Mouse (Mus musculus) gastrocnemius, postnatal 4 days (tissue): Measurements from ENCODE around the gene Ubac2. TPM values are rescaled to one million over a fixed set of nuclear protein-coding genes. Genes with fewer than 3 reads are reported as not detected.

ENCODE experiments used
- DNase-seq, 2 experiments: peaks; one replicate each; pipeline ENCODE4 v3.0.0; 2021 to 2022; ENCODE audit warnings: low spot score in 2 of 2, mixed read lengths in 2 of 2
- total RNA-seq, 2 experiments: library from RNA; stranded (reverse); gene quantifications; 2 replicates each; pipeline ENCODE4 v1.2.3; 2021

Ubac2 gene
- total RNA-seq, 2 experiments from 2014 or later, result 28.4 to 30.6 TPM

DNA sequence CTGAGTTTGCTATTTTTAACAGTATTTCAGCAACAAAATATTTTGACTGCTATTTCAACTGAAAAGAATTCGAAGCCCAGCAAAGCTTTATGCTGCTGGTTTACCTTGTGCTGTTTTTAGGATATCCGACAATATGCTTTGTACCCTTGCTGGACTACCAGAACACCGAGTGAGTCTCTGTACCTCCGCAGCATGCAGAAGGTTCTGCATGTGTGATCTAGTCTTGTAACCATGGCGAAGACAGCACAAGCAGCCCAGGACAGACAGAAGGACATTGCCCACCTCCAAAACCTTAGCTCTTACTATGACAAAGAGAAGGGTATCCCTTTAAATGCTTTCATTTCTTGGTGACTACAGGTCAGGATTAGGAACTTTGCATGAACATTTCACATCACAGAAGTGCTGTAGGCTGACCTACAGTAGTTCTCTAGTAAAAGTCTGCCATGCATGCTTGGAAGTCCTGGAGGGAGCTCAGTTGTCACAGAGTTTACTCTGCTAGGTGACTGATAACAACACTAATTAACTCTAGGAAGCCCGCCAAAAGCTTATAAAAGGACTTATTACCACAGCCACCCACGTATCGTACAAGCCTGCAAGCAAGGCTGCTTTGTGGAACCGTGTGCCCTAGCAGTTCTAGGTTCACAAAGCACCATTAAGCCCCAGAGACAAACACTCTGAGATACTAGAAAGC lies 85.0 kb downstream of the Ubac2 start:
- no peak for DNase-seq

DNA sequence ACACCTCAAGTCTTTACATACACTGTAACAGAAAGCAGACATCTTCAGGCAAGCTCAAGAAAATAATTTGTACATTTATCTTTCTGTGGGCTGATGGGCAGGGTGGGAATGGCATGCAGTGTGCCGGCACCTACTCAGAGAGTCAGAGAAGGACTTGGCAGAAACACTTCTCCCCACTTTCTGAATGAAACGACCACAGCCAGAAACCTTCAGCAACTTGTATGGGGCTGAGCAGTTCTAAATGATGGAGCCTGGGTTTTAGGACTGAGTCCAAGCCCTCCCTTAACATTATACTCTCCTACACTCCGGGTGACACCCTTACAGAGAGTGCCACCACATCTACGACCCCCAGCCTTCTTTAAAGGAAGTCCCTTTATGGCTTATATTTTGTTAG lies 85.5 kb downstream of the Ubac2 start:
- DNase-seq, result no peak

DNA sequence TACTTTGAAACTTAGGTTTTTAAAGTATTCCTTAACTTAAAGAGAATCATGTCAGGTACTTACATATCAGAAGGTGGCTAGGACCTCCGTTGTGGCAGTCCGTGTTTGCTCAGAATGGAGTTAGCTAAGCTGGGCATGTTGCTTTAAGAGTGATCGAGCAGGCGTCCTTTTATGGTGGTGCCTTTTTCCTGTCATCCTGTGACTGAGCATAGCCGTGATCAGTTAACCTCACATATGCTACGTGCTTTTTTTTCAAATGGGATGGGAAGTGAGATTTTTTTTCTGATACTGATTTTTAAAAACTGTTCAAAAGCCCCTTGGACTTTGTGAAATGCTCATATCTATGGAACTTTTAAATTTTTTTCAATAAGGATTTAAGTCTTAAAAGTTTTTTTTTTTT lies 86.6 kb downstream of the Ubac2 start, which contains the start of gene Gpr183:
Gene Gpr183 (minus strand): TSS at position 206 of the 400 bp plus-strand sequence.
- no peak for DNase-seq

DNA sequence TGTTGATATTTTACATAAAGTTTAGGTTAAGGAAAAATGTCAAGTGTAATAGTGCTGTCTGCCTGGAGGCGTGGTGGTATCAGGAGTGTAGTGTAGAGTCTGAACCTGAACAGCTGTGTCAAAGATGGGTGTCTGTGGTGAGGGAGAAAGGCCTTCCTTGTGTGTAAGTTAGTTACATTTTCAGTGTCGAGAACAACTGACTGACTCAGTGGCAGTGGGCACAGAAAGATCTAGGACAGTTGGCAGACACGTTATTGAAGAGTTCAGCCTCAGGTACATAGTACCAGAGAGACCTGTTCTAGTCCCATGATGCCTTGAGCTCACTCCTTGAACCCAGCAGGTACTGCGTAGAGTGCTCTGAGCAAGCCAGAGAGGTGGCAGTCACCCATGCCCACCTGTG lies 87.0 kb downstream of the Ubac2 start:
- DNase-seq, result no peak

DNA sequence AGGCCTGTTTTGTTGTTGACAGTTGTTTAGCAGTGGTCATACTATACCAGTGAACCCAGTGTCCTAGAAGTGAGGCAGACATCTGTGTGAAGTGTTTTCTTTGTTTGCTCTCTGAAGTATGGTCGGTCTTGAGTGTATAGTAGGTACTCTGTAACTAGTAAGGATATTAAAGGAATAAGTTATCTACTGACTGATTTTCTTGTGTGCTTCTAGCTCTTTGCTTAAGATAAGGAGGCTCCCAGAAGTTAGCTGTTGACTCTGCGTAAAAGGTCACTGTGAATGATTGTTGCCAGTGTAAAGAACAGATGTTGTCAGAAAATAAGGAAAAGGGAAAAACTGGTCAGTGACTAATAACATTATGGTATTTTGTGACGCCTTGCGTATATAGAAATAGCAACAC lies 88.7 kb downstream of the Ubac2 start:
- DNase-seq, result no peak

DNA sequence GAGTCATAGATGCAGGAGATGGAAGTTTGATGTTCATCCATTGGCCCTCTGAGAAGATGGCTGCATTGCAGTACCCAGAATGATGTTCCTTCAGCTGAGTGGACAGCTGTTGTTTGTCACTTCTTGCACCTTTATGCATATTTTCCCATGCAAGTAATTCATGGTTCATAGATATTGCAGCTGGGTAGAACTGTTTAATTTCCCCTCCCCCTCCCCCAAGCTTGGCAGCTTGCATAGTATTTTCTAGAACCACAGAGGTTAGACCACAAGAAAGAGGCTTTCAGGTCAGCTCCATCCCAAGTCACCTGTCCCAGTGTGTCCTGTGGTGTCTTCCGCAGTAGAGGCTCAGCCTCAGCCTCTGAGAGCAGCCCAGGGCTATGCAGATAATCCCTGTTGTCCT lies 92.0 kb downstream of the Ubac2 start:
- DNase-seq, result no peak

DNA sequence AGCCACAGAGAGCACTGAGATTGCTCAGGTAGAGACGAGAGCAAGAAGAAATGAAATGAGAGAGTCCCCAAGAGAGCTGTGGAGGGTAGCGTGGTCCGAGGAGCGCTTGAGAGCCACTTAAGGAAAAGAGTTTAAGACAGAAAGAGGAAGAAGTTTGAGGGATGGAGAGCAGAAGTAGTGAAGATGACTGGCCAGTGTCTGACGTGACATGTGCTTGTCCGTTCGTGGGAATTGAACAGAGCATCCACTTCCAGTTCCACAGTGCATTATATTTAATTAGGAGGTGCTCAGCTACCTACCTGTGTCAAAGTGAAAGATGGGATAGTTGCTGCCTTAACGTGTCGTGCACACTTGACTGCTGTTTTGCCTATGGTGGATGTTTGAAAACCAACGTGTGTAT lies 94.7 kb downstream of the Ubac2 start:
- no peak for DNase-seq

DNA sequence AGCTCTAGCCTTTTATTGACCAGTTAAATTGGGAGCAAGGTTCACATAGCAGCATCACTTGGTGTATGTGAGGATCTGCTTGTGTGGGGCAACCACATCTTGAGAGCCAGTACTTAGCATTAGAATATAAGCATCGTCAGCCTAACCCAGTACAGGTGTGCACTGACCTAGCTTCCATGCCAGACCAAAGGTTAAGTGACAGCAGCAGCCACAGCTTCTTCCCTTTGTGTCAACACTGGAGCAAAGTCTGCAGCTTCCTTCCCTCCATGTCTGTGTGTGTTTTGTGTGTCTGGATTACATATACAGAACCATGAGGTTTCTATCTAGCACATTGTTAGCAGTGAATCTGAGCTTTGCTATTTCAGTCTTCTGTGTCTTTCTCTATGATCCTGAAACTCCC lies 103.1 kb downstream of the Ubac2 start:
- no peak for DNase-seq

DNA sequence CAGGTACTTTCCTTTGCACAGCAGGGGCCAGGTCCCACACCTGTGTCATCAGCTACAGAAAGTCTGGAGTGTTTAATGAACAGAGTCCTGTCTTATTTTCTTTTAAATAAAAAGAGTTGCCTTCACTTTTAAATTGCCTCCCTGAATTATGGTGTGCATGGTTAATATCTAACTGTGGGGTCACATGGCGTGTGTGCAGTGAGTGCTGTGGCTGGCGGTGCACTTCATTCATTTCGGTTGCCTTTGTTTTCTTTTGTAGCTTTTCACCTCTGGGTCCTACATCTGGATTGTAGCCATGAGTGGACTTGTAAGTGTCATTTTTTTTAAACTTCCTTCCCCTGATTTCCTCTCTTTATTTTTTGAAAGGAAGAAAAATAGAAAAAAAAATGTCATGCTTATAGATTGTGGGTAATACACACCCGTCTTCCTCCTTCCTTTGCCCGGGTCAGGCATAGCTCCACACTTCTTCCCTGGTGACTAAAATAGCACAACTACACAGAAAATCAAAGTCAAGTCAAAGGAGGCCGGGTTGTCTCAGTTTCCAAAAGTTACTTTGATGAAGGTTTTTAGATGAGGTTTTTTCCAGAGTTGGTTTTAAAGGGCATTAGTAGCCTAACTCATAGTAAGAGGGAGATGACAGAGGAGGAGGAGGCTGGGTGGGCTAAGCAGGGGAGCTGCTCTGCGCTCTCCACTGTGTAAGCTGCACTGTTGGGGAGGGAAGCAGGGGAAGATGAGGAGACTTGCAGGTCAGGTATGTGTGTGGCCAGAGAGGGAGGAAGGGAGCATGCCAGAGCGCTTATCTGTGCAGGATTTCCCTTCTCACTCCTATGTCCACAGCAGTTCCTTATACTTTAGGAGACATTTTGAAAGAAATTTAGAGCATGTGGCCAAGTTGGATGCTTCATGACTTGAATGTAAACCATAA lies 104.9 kb downstream of the Ubac2 start:
- no peak for DNase-seq

DNA sequence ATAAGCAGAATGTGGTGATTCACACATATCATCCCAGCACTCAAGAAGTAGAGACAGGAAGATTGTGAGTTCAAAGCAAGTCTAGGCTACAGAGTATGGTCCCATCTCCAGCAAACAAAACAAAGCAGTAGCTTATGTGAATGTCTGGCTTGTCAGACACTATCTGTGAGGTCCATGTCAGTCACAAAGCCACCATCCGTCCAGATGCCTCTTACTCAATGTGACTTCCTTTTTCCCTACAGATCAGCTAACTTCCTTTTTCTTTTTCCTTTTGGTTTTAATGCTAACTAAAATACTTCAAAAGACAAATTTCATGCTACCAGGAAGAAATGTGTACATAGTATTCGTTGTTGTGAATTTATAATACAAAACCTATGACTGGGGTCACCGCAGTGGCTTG lies 107.1 kb downstream of the Ubac2 start:
- DNase-seq, result no peak

DNA sequence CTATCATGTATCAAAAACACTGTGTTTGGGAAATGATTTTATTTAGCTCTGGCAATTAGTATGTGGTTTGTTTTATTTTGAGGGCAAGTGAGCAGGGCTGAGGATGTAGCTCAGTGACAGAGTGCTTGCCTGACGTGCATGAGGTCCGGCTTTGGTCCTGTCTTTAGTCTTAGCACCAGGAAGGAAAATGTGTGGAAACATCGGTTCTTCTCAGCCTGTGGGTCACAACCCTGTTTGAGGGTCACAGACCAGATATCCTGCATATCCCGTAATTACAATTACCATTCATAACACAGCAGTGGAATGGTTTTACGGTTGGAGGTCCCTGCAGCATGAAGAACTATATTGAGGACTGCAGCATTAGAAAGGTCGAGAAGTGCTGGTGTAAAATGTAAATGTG lies 107.6 kb downstream of the Ubac2 start:
- DNase-seq, result no peak

DNA sequence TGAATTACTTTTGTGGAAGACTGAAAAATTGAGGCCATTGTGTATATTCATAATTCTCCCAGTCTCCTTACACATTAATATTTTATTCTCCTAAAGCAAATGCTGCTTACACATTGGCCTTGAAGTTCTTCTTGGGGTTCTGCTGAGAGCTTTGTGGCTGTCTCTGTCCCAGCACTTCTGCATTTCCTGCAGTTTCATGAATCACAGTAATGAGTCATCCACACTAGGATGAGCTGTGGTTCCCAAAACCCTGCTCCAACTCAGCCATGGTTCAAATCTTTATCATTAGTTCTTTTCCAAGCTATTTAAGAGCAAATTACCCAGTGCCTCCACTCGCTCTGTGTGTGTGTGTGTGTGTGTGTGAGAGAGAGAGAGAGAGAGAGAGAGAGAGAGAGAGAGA lies 108.9 kb downstream of the Ubac2 start:
- DNase-seq, result no peak

DNA sequence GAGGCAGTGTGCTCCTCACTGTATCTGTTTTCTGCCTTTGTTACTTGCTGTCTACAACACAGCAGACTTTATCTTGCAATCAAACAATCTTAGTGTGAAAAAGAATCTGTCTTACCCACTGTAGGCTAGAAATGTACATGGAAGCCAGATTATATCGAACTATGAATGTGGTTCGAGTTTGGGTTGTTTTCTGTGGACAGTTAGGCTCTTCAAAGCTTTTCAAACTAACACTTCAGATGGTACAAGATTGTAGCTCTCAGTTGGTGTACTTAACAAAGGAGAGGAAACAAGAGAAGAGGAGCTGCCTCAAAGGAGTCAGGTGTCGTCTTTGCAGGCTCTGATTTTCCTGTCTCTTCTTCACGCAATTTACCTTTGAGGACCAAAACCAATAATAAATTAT lies 109.3 kb downstream of the Ubac2 start:
- DNase-seq, result no peak

DNA sequence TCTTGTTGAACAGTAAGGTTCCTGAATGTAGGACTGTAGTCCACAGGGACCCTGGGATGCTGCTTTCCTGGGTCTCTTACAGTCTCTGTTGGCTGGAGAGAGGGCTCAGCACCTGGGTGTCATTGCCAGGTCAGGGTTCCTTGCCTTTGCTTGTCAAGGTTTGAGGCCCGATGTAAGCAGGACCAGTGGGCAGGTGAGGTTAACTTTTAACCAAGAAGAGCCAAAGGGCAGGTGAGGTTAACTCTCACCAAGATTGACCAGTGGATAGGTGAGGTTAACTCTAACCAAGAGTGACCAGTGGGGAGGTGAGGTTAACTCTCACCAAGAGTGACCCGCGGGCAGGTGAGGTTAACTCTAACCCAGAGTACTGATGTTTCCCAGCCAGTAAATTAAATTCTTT lies 110.9 kb downstream of the Ubac2 start:
- no peak for DNase-seq

DNA sequence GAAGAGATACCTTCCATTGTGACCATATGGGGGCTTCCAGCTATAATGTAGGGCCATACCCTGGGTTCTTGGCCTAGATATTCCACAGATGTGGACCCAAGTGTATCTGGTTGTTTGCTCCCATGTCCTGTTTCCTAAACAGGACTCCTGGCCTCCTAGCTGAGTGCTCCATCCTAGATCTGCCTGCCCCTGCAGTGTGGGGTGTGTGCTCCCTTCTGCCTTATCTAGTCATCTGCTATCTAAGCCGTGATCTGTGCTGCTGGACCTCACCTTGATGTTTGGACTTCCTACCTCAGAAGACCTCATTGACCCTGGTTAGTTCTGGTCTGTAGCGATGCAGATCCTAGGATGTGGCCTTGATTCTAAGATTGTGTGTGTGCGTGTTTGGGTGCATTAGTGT lies 111.4 kb downstream of the Ubac2 start:
- no peak for DNase-seq

DNA sequence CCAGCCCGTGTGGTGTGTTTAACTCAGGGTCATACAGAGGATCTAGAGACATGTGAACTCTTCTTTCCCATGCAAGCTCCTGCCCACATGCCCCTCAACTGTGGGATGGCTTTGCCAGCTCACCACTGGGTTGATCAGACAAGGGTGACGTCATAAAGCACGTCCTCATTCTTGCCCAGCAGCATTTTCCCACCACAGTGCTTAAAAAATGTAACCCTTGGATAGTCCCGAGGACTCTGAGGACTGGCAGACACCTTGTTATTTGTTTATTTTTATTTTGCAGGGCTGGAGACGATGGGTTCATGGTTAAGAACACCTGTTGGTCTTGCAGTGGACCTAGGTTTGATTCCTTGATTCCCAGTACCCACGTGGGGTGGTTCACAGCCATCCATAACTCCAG lies 112.5 kb downstream of the Ubac2 start:
- no peak for DNase-seq

DNA sequence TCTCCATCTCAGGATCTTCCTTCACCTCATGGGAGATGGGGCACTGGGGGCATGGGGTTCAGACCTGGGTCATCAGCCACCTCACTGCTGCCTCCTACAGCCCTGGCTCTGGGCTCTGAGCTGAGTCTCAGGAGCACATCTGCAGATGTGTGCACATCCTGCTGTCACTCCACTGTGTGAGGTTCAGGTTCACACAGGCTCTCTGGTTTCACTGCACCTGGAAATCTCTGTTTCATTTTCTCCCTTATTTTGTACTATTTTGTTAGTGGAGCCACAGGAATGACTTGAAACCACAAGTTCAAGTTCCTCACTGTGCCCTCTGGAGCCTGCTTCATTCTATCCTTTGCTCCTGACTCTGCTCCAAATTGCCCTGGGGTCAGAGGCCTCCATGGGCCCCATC lies 113.5 kb downstream of the Ubac2 start:
- no peak for DNase-seq

DNA sequence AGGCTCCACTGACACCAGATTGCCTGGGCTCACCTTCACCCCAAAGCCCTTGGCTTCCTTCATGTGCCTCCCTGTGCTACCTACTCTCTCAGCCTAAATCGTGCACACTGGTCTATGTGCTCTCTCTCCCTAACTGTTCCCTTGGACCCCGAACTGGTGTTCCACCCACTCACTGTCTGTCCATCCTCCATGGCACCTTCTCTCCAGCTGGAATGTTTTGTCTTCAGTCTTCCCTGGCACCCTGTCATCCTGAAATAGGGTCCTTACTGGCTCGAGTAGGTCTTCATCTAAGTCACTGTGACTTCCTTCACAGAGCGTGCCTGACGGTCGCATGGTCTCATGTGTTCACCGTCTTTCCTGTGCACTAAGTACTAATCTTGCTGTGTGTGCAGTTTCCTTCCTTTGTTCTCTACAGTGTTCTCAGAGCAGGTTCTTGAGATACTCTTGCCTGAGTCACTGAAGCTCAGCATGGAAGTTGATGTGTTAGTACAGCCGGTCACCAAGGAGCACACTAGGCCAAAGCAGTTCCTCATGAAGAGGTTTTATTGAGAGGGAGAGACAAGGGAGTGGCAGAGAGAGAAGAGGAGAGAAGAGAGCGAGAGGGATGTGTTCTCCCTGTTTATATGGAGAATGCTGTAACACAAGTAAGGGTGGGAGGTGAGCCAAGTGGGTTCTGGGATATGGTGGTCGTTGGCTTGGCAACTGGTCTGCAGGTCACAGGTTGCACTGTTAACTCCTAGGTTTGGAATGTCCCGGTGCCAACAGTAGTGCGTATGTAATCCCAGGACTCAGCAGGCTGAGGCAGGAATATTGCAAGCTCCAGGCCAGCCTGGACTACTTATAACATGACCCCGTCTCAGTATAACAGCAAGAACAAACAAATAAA lies 114.2 kb downstream of the Ubac2 start:
- no peak for DNase-seq

DNA sequence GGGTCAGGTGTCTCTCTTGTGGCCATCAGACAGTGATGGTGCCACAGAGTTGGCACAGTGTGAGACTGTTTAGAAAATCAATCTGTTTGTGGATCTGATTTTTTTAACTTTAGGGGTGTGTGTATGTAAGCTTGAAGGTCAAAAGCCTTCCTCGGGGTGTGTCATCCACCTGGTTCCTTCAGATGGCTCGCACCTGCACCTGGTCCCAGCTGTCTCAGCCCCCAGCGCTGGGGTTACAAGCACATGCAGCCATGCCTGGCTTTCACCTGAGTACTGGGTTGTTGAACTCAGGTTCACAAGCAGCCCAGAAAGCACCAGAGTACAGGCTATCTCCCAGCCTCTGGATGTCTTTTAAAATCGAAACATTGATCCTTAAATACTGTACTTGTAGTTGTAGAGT lies 115.2 kb downstream of the Ubac2 start:
- DNase-seq, result no peak

DNA sequence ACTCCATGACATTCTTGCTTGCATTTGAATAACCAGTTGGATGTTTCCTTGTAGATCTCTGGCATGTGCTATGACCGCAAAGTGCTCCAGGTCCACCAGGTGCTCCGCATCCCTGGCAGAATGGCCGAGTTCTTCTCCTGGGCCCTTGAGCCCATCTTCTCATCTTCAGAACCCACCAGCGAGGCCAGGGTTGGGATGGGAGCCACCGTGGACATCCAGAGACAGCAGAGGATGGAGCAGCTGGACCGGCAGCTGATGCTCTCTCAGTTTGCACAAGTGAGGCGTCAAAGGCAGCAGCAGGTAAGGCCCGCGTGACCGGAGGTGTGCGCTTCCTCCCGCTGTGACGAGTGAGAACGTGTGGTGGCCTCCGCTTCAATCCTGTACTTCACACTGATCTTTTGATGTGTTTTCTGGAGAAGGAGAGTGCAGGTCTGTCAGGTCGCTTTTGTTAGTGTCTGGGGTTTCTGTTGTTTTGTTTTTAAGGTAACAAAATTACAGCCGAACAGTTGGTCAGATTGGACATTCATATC lies 115.8 kb downstream of the Ubac2 start:
- DNase-seq, result no peak

DNA sequence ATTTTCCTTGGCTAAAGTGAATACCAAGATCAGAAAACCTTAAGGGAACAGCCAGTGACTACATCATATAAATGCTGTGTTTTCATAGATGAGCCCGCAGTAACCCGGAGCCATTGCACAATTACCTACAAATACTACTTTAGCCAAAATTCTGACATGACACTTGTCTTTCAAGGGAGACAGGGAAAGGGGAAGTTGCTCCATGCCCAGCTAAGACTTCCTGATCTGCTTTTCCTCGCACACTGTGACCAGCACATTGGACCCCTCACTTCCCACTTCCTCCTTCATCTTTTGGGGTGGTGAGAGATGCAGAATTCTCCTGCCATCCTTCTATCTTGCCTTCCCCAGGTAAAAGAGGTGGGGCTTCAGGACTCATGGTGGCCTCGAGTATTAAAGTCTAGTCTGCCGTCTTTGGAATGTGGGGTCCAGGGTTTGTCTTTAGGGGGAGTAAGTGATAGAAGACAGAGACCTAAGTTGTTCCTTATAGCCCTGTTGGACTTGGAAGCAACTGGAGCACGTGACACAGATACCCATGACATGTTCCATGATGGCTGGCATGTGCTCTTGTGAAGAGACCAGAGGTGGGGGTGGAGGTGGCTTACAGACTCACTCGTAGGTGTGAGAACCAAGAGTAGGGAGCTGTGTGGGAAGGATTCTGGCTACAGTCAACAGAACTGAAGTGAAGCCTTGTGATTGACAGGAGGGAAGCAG lies 116.6 kb downstream of the Ubac2 start:
- no peak for DNase-seq
